Mouse (Mus musculus) heart, postnatal 0 days (tissue): ENCODE measurements around the gene Gm21985. TPM values are rescaled to one million over a fixed set of nuclear protein-coding genes. Genes with fewer than 3 reads are reported as not detected.
"Not testable (repeated sequence)": the region's sequence is repeated elsewhere in the genome, so short reads cannot be mapped to it uniquely, and the experiment has no call there.

ENCODE experiments used
- ATAC-seq: fragments of 200-750 bp; cut with Nextera tagmentation; 2 replicates; pipeline ENCODE4 v1.8.0; 2017; ENCODE audit warnings: low read depth, moderate number of reproducible peaks, moderate library complexity; ENCODE audit not compliant: insufficient read depth
- DNase-seq: peaks from one replicate; pipeline ENCODE4 v3.0.0-alpha.2; 2016; ENCODE audit warnings: low spot score
- H3K27ac ChIP-seq: fragments of 300-500 bp; sonication (generic); 2 replicates; pipeline ENCODE4 v1.5.1; 2014; ENCODE audit warnings: low read depth, mild to moderate bottlenecking
- H3K27me3 ChIP-seq: fragments of 300-500 bp; sonication (generic); 2 replicates; pipeline ENCODE4 v1.6.1; 2014; ENCODE audit warnings: low read length, mixed read lengths; ENCODE audit not compliant: control insufficient read depth, insufficient read depth
- H3K36me3 ChIP-seq: fragments of 300-500 bp; sonication (generic); replicated peaks from 2 replicates; pipeline ENCODE4 v1.6.1; 2014; ENCODE audit warnings: low read length, mixed read lengths; ENCODE audit not compliant: control insufficient read depth, insufficient read depth
- H3K4me1 ChIP-seq: fragments of 300-500 bp; sonication (generic); 2 replicates; pipeline ENCODE4 v1.6.1; 2014; ENCODE audit warnings: antibody characterized with exemption; ENCODE audit not compliant: control insufficient read depth, insufficient read depth
- H3K4me2 ChIP-seq: fragments of 300-500 bp; sonication (generic); 2 replicates; pipeline ENCODE4 v1.6.1; 2014; ENCODE audit warnings: low read depth, mild to moderate bottlenecking, low read length, moderate library complexity
- H3K4me3 ChIP-seq: fragments of 300-500 bp; sonication (generic); 2 replicates; pipeline ENCODE4 v1.5.1; 2014; ENCODE audit warnings: low read depth, low read length
- H3K9ac ChIP-seq: fragments of 300-500 bp; sonication (generic); replicated peaks from 2 replicates; pipeline ENCODE4 v1.6.1; 2014; ENCODE audit warnings: low read depth, low read length, mixed read lengths
- H3K9me3 ChIP-seq: fragments of 300-500 bp; sonication (generic); replicated peaks from 2 replicates; pipeline ENCODE4 v1.6.1; 2016; ENCODE audit warnings: low read length; ENCODE audit not compliant: control insufficient read depth
- CTCF ChIP-seq: IDR thresholded peaks from 2 replicates; pipeline ENCODE4 v1.5.1; 2016; ENCODE audit warnings: antibody characterized with exemption, control low read depth, low read depth
- EP300 ChIP-seq: IDR thresholded peaks from 2 replicates; pipeline ENCODE4 v1.6.1; 2016; ENCODE audit warnings: antibody characterized with exemption, low read depth
- WGBS: fragments of 180-500 bp; shearing (Covaris S2); extraction: QIAGEN DNeasy Blood & Tissue Kit; methylation state at CpG from one replicate; pipeline ENCODE4 v1.1.7; 2014; 5-methylcytosine and 5-hydroxymethylcytosine counted together
- polyA plus RNA-seq: library from polyadenylated mRNA; unstranded; fragments of >200 nt; fragmentation: Nextera tagmentation; extraction: Ambion mirVana; gene quantifications from 2 replicates; pipeline ENCODE4 v1.2.1, GENCODE M21; 2015
- total RNA-seq: library from RNA; depleted of rRNA; stranded (reverse); fragments of >200 nt; gene quantifications from 2 replicates; pipeline ENCODE4 v1.2.3, GENCODE M21; 2014; ENCODE audit warnings: low replicate concordance

The Gm21985 gene
- total and polyA plus RNA-seq, 2 experiments from 2014 or later, result not detected

- H3K27me3 ChIP-seq, result no peaks in the 10 kb centered on the region
- no peaks in the 10 kb centered on the region for H3K36me3 ChIP-seq
- no peak for TF ChIP-seq CTCF
- TF ChIP-seq EP300, result no peak
- no peak overlapping the region for H3K9ac ChIP-seq
- DNase-seq (no peak), ATAC-seq (no peak)
- H3K4me3 ChIP-seq, result no peak overlapping the region
- WGBS, result 75% methylated on average over 2 of the region's 2 CpGs
- H3K4me2 ChIP-seq, result no peak overlapping the region
- H3K4me1 ChIP-seq, result no peaks in the 10 kb centered on the region
- H3K9me3 ChIP-seq, result no peaks in the 10 kb centered on the region
- no peak overlapping the region for H3K27ac ChIP-seq
Measured at GRCm38 (mm10) chr2:112432523-112432922, 166.4 kb downstream of the Gm21985 start.

GRCm38 (mm10) chr2:112433359-112433758, 167.2 kb downstream of the Gm21985 start:
- Histone ChIP-seq H3K9me3 (no peaks in the 10 kb centered on the region), H3K9ac (no peak overlapping the region), H3K27ac (no peak overlapping the region), H3K4me3 (no peak overlapping the region), H3K4me2 (no peak overlapping the region), H3K4me1 (no peaks in the 10 kb centered on the region), H3K27me3 (no peaks in the 10 kb centered on the region), H3K36me3 (no peaks in the 10 kb centered on the region)
- 78% methylated on average over 2 of the region's 2 CpGs for WGBS
- no peak for TF ChIP-seq CTCF
- no peak for TF ChIP-seq EP300
- ATAC-seq (no peak), DNase-seq (no peak)

- no peaks in the 10 kb centered on the region for H3K4me1 ChIP-seq
- H3K4me3 ChIP-seq, result no peak overlapping the region
- no peak overlapping the region for H3K9ac ChIP-seq
- no peaks in the 10 kb centered on the region for H3K27me3 ChIP-seq
- DNase-seq (no peak), ATAC-seq (no peak)
- H3K36me3 ChIP-seq, result no peaks in the 10 kb centered on the region
- H3K27ac ChIP-seq, result no peak overlapping the region
- no peaks in the 10 kb centered on the region for H3K9me3 ChIP-seq
- WGBS, result 73% methylated on average over 4 of the region's 4 CpGs
- TF ChIP-seq EP300 (no peak), CTCF (no peak)
- H3K4me2 ChIP-seq, result no peak overlapping the region
Measured at GRCm38 (mm10) chr2:112436292-112436691, 170.2 kb downstream of the Gm21985 start.

GRCm38 (mm10) chr2:112437589-112437988, 171.5 kb downstream of the Gm21985 start:
- WGBS, result 73% methylated on average over 2 of the region's 2 CpGs
- H3K4me2 ChIP-seq, result no peak overlapping the region
- no peaks in the 10 kb centered on the region for H3K27me3 ChIP-seq
- H3K9me3 ChIP-seq, result no peaks in the 10 kb centered on the region
- no peak overlapping the region for H3K4me3 ChIP-seq
- ATAC-seq (no peak), DNase-seq (no peak)
- no peak overlapping the region for H3K27ac ChIP-seq
- H3K4me1 ChIP-seq, result no peaks in the 10 kb centered on the region
- TF ChIP-seq EP300 (no peak), CTCF (no peak)
- H3K9ac ChIP-seq, result no peak overlapping the region
- no peaks in the 10 kb centered on the region for H3K36me3 ChIP-seq

- Histone ChIP-seq H3K36me3 (no peaks in the 10 kb centered on the region), H3K9ac (no peak overlapping the region), H3K27ac (no peak overlapping the region), H3K4me2 (no peak overlapping the region), H3K27me3 (no peaks in the 10 kb centered on the region), H3K4me1 (no peaks in the 10 kb centered on the region), H3K4me3 (no peak overlapping the region), H3K9me3 (no peaks in the 10 kb centered on the region)
- no peak for DNase-seq
- TF ChIP-seq EP300, result no peak
- TF ChIP-seq CTCF, result no peak
- ATAC-seq, result no peak
- 56% methylated on average over 2 of the region's 2 CpGs for WGBS
Measured at GRCm38 (mm10) chr2:112443491-112443890, 177.4 kb downstream of the Gm21985 start.

- DNase-seq (no peak), ATAC-seq (no peak)
- H3K9ac ChIP-seq, result no peak overlapping the region
- no peak overlapping the region for H3K27ac ChIP-seq
- H3K4me2 ChIP-seq, result no peak overlapping the region
- H3K4me3 ChIP-seq, result no peak overlapping the region
- H3K36me3 ChIP-seq, result no peaks in the 10 kb centered on the region
- H3K27me3 ChIP-seq, result no peaks in the 10 kb centered on the region
- TF ChIP-seq EP300, result no peak
- TF ChIP-seq CTCF, result no peak
- no peaks in the 10 kb centered on the region for H3K9me3 ChIP-seq
- H3K4me1 ChIP-seq, result no peaks in the 10 kb centered on the region
Measured at GRCm38 (mm10) chr2:112445511-112445910, 179.4 kb downstream of the Gm21985 start.

- WGBS, result 67% methylated on average over 4 of the region's 4 CpGs
- H3K4me2 ChIP-seq, H3K9me3 ChIP-seq, DNase-seq, H3K27me3 ChIP-seq, H3K4me1 ChIP-seq, H3K27ac ChIP-seq, ATAC-seq, H3K9ac ChIP-seq, H3K4me3 ChIP-seq, H3K36me3 ChIP-seq: not testable (repeated sequence)
Measured at GRCm38 (mm10) chr2:112448046-112448445, 181.9 kb downstream of the Gm21985 start.
